Comparison of ENCODE assay signal across 1 mouse cellular context in the genomic region with DNA sequence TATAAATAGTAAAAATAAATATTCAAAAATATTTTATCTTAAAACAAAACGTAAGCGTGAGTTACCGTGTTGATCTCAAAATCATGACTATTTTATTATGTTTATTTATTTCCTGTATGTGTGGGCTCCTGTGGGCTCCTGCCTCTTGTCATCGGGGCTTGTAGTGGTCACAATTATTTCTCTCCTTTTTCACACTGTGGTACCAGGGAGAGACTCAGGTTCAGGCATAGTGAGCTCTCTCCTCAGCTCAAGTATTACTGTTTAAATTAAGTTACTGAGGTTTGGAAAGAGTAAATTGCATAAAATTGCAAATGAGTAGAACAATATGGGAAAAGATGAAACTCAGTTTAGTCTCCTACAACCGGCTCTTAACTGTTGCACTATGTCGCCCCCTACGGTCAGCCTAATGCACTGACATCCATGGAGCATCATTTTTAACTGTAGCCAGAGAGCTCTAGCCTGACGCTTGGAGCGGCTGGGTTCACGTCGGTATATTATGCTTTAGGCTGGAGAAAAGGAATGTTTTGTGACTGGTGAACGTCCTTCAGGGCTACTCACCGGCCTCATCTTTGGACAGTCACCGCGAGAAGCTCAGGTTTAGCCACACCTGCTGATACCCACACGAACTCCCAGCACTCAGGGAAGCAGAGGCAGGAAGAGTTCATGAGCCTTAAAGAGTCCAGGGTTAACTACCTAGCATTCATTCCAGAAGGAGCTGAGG.
TF ChIP-seq lines count a peak whose summit lies in the region.

No protein-coding gene starts in this region.

TF ChIP-seq in CH12.LX, 34 proteins besides CTCF, POLR2A, EP300 and RAD21:
- TF ChIP-seq GABPA (IDR thresholded peaks at IDR 0.05; ENCODE audit: insufficient replicate concordance, low read depth, low read length) (no peak), SMC3 (IDR thresholded peaks at IDR 0.05; ENCODE audit: low read depth, low read length) (peak; percentile 54), MAFK (IDR thresholded peaks at IDR 0.05; ENCODE audit: insufficient replicate concordance, low read length) (no peak), NELFE (IDR thresholded peaks at IDR 0.05; ENCODE audit: low read depth, low read length) (peak; percentile 48; the same call in 1 of the 2 replicates)
TF ChIP-seq in CH12.LX: peak in this region for 2.
